Mouse (Mus musculus): Measurements from ENCODE around the gene Clasrp.

DNA sequence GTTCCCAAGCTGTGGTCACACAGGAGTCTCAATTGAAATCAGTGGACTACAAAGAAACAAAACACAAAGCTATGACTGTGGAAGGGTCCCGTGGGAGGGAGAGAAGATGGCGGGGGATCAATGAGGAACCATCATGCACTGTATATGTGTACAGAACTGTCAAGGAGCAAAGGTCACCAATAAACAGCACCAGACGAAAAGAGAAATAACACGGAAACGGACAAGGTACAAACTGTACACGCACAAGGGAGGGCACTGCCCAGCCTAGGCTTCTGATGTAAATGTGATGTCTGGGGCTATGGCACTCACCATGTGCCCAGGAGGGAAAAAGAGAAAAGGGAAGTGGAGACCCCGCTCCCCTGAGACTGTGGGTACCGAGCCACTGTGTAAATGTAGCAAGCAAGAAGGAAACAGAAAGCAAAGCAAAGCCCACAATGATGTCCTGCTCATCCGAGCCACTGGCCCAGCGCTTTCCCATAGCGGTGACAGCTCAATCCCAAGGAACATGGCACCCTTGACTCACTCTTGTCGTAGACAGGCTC lies 10.8 kb upstream of the Clasrp start:
- TF ChIP-seq CTCF (conservative IDR thresholded peaks at IDR 0.05; ENCODE audit: insufficient read depth, insufficient read length, low read depth, low read length) (no peak), POLR2A (IDR thresholded peaks at IDR 0.05; ENCODE audit: low read depth, low read length) (no peak)
